Mouse (Mus musculus): ENCODE results near the gene Kcnab1. TPM values are rescaled to one million over a fixed set of nuclear protein-coding genes. Genes with fewer than 3 reads are reported as not detected.

The Kcnab1 gene
- total RNA-seq, 2 experiments from 2014 or later = 51.3 to 60.4 TPM

GRCm38 (mm10) chr3:65302559-65302958, 193.4 kb downstream of the Kcnab1 start:
- no peak for DNase-seq (ENCODE audit: low spot score in 2 of 2)

- DNase-seq (ENCODE audit: low spot score in 2 of 2) = no peak
Measured at GRCm38 (mm10) chr3:65315837-65316236, 206.7 kb downstream of the Kcnab1 start.

GRCm38 (mm10) chr3:65316738-65317137, 207.6 kb downstream of the Kcnab1 start:
- DNase-seq (ENCODE audit: low spot score in 2 of 2) = no peak

- DNase-seq (ENCODE audit: low spot score in 2 of 2) = peak in 1 of 2 experiments; percentile 20
Measured at GRCm38 (mm10) chr3:65317876-65318537, 208.8 kb downstream of the Kcnab1 start.

GRCm38 (mm10) chr3:65319248-65320008, 210.2 kb downstream of the Kcnab1 start:
- DNase-seq (ENCODE audit: low spot score in 2 of 2) = no peak

GRCm38 (mm10) chr3:65320990-65321389, 211.8 kb downstream of the Kcnab1 start:
- DNase-seq (ENCODE audit: low spot score in 2 of 2) = no peak

- DNase-seq (ENCODE audit: low spot score in 2 of 2) = peak; percentile 27 to 31
Measured at GRCm38 (mm10) chr3:65321981-65322779, 213.0 kb downstream of the Kcnab1 start.

GRCm38 (mm10) chr3:65325254-65325653, 216.1 kb downstream of the Kcnab1 start:
- no peak for DNase-seq (ENCODE audit: low spot score in 2 of 2)

GRCm38 (mm10) chr3:65328814-65329213, 219.6 kb downstream of the Kcnab1 start:
- DNase-seq (ENCODE audit: low spot score in 2 of 2) = no peak

GRCm38 (mm10) chr3:65337835-65338464, 228.8 kb downstream of the Kcnab1 start:
- no peak for DNase-seq (ENCODE audit: low spot score in 2 of 2)

- DNase-seq (ENCODE audit: low spot score in 2 of 2) = no peak
Measured at GRCm38 (mm10) chr3:65340173-65340951, 231.2 kb downstream of the Kcnab1 start.

- no peak for DNase-seq (ENCODE audit: low spot score in 2 of 2)
Measured at GRCm38 (mm10) chr3:65346176-65346575, 237.0 kb downstream of the Kcnab1 start.

GRCm38 (mm10) chr3:65352278-65353127, 243.3 kb downstream of the Kcnab1 start:
- DNase-seq (ENCODE audit: low spot score in 2 of 2) = no peak

GRCm38 (mm10) chr3:65353263-65354037, 244.3 kb downstream of the Kcnab1 start:
- no peak for DNase-seq (ENCODE audit: low spot score in 2 of 2)

- no peak for DNase-seq (ENCODE audit: low spot score in 2 of 2)
Measured at GRCm38 (mm10) chr3:65355479-65355878, 246.3 kb downstream of the Kcnab1 start.

- DNase-seq (ENCODE audit: low spot score in 2 of 2) = no peak
Measured at GRCm38 (mm10) chr3:65358275-65358674, 249.1 kb downstream of the Kcnab1 start.

GRCm38 (mm10) chr3:65358841-65359240, 249.7 kb downstream of the Kcnab1 start:
- no peak for DNase-seq (ENCODE audit: low spot score in 2 of 2)

- no peak for DNase-seq (ENCODE audit: low spot score in 2 of 2)
Measured at GRCm38 (mm10) chr3:65360163-65360969, 251.2 kb downstream of the Kcnab1 start.

Data from layer of hippocampus, postnatal 10 days (tissue).